Mouse (Mus musculus) embryonic facial prominence, embryonic 12.5 days (tissue): ENCODE data around the gene Camta1. TPM values are rescaled to one million over a fixed set of nuclear protein-coding genes. Genes with fewer than 3 reads are reported as not detected.

Source experiments
- ATAC-seq: fragments of 200-750 bp; cut with Nextera tagmentation; 2 replicates; pipeline ENCODE4 v1.8.0; 2017; ENCODE audit not compliant: insufficient number of reproducible peaks, insufficient read depth, low FRiP score, low TSS enrichment
- H3K27ac ChIP-seq: fragments of 300-500 bp; sonication (generic); 2 replicates; pipeline ENCODE4 v1.5.1; 2016; ENCODE audit warnings: mild to moderate bottlenecking
- H3K27me3 ChIP-seq: fragments of 300-500 bp; sonication (generic); 2 replicates; pipeline ENCODE4 v1.6.1; 2016; ENCODE audit warnings: mild to moderate bottlenecking, moderate library complexity
- H3K36me3 ChIP-seq: fragments of 300-500 bp; sonication (generic); 2 replicates; pipeline ENCODE4 v1.6.1; 2016; ENCODE audit warnings: mild to moderate bottlenecking
- H3K4me1 ChIP-seq: fragments of 300-500 bp; sonication (generic); 2 replicates; pipeline ENCODE4 v1.6.1; 2016
- H3K4me2 ChIP-seq: fragments of 300-500 bp; sonication (generic); replicated peaks from 2 replicates; pipeline ENCODE4 v1.6.1; 2016; ENCODE audit warnings: mild to moderate bottlenecking, moderate library complexity
- H3K4me3 ChIP-seq: fragments of 300-500 bp; sonication (generic); 2 replicates; pipeline ENCODE4 v1.5.1; 2016; ENCODE audit warnings: mild to moderate bottlenecking
- H3K9ac ChIP-seq: fragments of 300-500 bp; sonication (generic); 2 replicates; pipeline ENCODE4 v1.6.1; 2016; ENCODE audit warnings: mild to moderate bottlenecking, moderate library complexity
- H3K9me3 ChIP-seq: fragments of 300-500 bp; sonication (generic); 2 replicates; pipeline ENCODE4 v1.6.1; 2016; ENCODE audit warnings: mild to moderate bottlenecking, moderate library complexity
- WGBS: fragments of 180-500 bp; shearing (Covaris S2); methylation state at CpG from one replicate; pipeline ENCODE4 v1.1.7; 2016; 5-methylcytosine and 5-hydroxymethylcytosine counted together
- polyA plus RNA-seq: library from polyadenylated mRNA; unstranded; fragments of >200 nt; fragmentation: Nextera tagmentation; extraction: Ambion mirVana; gene quantifications from 2 replicates; pipeline ENCODE4 v1.2.1, GENCODE M21; 2016

The Camta1 gene
- polyA plus RNA-seq, 1 experiment from 2014 or later, result 115 TPM

DNA sequence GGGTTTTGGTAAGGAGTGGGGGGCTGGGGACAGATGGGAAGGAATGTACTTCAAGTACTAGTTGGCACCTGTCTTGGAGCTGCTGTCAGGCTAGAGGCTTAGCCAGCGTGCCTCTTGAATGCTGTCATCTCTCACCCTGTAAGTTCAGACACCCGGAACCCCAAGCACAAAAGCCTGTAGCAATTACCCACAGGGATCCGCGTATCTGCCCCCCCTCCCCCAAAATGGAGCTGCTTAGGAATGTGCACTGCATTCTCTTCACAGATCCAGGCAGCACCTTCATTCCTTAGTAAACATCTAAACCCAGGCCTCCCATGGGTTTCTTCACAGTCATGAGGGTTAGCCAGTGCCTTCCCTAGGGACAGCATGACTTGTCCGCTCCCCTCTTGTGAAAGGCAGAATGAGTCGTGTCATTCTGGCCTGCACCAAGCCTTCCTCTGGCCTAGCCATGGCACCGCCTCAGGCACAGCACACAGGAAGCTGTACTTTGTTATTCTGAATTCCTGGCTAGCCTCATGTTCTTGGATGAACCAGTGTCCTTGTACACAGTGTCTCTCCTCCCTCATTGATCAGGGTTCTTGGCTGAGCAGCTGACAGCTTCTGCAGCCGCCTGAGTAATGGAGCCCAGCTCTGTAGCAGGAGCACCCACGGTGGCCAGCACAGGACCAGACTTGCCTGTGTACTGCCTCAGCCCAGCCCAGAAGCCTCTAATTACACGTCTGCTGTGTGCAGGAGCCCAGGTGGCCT lies 990.1 kb downstream of the Camta1 start:
- Histone ChIP-seq H3K27ac (peak overlapping the region; percentile 73), H3K4me2 (peak overlapping the region; percentile 6; the same call in 1 of the 2 replicates), H3K9ac (no peak overlapping the region), H3K4me1 (peaks cover 25% of the 10 kb centered on the region), H3K36me3 (peaks cover 17% of the 10 kb centered on the region), H3K4me3 (no peak overlapping the region), H3K9me3 (no peaks in the 10 kb centered on the region), H3K27me3 (no peaks in the 10 kb centered on the region)
- peak; percentile 73 for ATAC-seq
- WGBS, result 17% methylated on average over 10 of the region's 10 CpGs

DNA sequence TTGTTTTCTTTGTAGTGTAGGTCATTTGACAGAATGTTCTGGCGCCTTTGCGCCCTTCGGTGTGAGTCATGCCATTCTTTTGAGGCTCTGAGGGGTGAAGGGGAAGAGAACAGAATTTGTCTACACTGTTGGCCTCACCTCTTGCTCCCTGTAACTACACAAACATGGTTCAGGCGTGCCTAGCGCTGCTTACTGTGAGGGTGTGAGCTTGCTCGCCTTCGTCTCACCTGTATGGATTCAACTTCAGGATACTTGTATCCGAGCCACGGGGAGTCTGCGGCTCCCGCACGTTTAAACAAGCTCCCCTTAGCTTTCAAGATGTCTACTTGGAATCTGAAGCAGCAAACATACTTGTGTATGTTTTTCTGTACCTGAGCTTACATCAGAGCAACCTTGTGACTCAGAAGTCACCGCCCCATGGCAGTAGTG lies 990.7 kb downstream of the Camta1 start:
- no peak overlapping the region for H3K4me2 ChIP-seq
- H3K9ac ChIP-seq, result no peak overlapping the region
- H3K27ac ChIP-seq, result peak overlapping the region; percentile 73; the same call in 1 of the 2 replicates
- H3K36me3 ChIP-seq, result peaks cover 22% of the 10 kb centered on the region
- WGBS, result 78% methylated on average over 13 of the region's 13 CpGs
- no peak overlapping the region for H3K4me3 ChIP-seq
- H3K27me3 ChIP-seq, result no peaks in the 10 kb centered on the region
- ATAC-seq, result no peak
- H3K9me3 ChIP-seq, result no peaks in the 10 kb centered on the region
- H3K4me1 ChIP-seq, result peaks cover 25% of the 10 kb centered on the region

DNA sequence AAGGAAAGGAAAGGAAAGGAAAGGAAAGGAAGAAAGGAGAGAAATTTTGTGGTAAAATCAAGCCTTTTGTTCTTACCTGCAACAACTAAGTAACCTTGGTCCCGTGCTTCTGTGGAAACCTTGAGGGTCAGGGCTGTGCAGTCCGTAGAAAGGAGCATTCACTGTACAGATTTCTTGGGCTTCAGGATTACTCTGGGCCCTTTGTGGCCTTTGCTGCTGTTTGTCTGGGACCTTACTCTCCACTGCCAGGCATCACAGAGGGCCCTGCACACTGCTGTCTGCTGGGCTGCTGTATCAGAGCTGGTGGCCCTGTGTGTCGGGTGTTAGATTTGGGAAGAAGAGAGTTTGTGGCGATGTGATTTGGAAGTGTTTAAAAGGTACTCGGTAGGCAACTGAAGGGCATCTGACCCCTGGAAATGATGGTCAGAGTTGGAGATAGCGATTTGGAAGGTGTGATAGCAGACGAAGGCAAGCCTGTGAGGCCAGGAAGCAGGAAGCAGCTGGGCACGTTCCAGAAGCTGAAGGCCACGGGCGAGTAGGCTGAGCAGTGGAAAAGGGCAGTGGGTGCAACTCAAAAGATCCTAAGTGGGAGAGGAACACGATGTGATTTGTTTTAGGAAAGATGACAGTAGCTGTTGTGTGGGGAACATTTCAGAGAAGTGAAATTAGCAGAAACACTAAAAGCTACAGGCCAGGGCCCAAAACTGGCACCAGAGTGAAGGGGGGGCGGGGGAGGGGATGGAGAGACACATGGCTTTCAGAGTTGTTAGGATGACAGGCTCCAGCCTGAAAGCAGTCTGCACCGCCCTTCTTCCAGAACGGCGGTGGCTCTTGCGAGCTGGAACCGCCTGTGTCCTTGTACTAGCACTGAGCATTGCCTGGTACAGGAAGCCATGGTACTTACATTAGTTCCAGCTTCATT lies 992.1 kb downstream of the Camta1 start:
- Histone ChIP-seq H3K9ac (no peak overlapping the region), H3K27ac (peak overlapping the region; percentile 54; the same call in 1 of the 2 replicates)
- 65% methylated on average over 17 of the region's 17 CpGs for WGBS

DNA sequence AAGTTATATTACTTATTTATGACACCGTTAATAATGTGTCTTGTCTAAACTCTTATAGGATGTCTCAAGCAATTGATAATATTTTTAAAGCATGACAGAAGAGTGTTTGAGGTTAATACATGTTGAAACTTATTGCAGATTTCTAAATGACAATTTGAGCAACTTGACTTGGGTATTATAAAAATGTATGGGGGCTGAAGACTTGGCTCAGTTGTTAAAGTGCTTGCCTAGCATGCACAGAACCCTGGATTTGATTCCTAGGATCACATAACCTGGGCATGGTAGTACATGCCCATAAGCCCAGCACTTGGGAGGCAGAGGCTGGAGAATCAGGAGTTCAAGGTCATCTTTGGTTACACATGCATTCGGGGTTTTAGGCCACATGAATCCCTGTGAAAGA lies 992.8 kb downstream of the Camta1 start:
- peaks cover 25% of the 10 kb centered on the region for H3K4me1 ChIP-seq
- no peak overlapping the region for H3K27ac ChIP-seq
- peaks cover 29% of the 10 kb centered on the region for H3K36me3 ChIP-seq
- no peak overlapping the region for H3K4me3 ChIP-seq
- ATAC-seq, result no peak
- no peaks in the 10 kb centered on the region for H3K27me3 ChIP-seq
- 79% methylated on average over 2 of the region's 2 CpGs for WGBS
- H3K4me2 ChIP-seq, result no peak overlapping the region
- no peak overlapping the region for H3K9ac ChIP-seq
- H3K9me3 ChIP-seq, result no peaks in the 10 kb centered on the region

More for the DNA sequence above, 992.1 kb downstream of the Camta1 start:
- no peak overlapping the region for H3K4me2 ChIP-seq
- ATAC-seq, result no peak
- H3K4me1 ChIP-seq, result peaks cover 25% of the 10 kb centered on the region
- no peaks in the 10 kb centered on the region for H3K27me3 ChIP-seq
- no peaks in the 10 kb centered on the region for H3K9me3 ChIP-seq
- H3K4me3 ChIP-seq, result no peak overlapping the region
- H3K36me3 ChIP-seq, result peaks cover 29% of the 10 kb centered on the region

DNA sequence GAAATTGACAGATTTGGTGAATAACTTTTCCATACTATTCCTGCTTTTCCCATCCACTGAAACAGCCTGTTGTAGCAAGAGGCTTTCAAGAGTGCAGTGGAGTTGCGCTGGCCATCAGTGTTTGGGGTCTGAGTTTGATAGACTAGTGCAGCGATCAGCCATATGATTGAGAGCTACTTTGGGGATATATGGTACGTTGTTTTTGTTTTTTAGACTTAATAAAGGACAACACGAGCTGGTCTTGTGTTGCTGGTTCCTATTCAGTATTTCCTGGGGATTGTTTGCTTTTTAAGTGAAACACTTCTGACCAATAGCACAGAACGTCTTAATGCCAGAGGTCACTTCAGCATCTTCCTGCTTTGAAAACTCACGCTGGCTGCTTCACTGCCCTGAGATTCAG lies 993.5 kb downstream of the Camta1 start:
- Histone ChIP-seq H3K4me1 (peaks cover 29% of the 10 kb centered on the region), H3K9ac (no peak overlapping the region), H3K4me3 (no peak overlapping the region), H3K27me3 (no peaks in the 10 kb centered on the region), H3K4me2 (no peak overlapping the region), H3K9me3 (no peaks in the 10 kb centered on the region), H3K27ac (no peak overlapping the region), H3K36me3 (peaks cover 29% of the 10 kb centered on the region)
- ATAC-seq, result no peak
- WGBS, result 80% methylated on average over 6 of the region's 6 CpGs

Other genes with a start within 250 kb of the Camta1 start
- 78.2 and 86.6 TPM in 2 replicates for gene Dnajc11, start 71.8 kb upstream of the Camta1 start, polyA plus RNA-seq
- 45.2 and 45.6 TPM in 2 replicates for gene Thap3, start 127.1 kb upstream of the Camta1 start, polyA plus RNA-seq
- gene Phf13, start 134.4 kb upstream of the Camta1 start, polyA plus RNA-seq, result 42.2 and 44.3 TPM in 2 replicates
- gene Klhl21, start 146.9 kb upstream of the Camta1 start, polyA plus RNA-seq, result 13.0 and 13.5 TPM in 2 replicates
- 25.3 and 30.2 TPM in 2 replicates for gene Zbtb48, start 165.8 kb upstream of the Camta1 start, polyA plus RNA-seq
- 1.0 and 1.1 TPM in 2 replicates for gene Tas1r1, start 176.7 kb upstream of the Camta1 start, polyA plus RNA-seq
- gene Nol9, start 177.4 kb upstream of the Camta1 start, polyA plus RNA-seq, result 43.8 and 46.0 TPM in 2 replicates
- gene Plekhg5, start 210.6 kb upstream of the Camta1 start, polyA plus RNA-seq, result 17.8 and 19.0 TPM in 2 replicates